Mouse (Mus musculus) hindbrain, embryonic 14.5 days (tissue): Measurements from ENCODE around the gene Olfr1152. TPM values are rescaled to one million over a fixed set of nuclear protein-coding genes. Genes with fewer than 3 reads are reported as not detected.

Experiments used
- ATAC-seq: fragments of 200-750 bp; cut with Nextera tagmentation; 2 replicates; pipeline ENCODE4 v1.8.0; 2017; ENCODE audit warnings: moderate number of reproducible peaks, mild to moderate bottlenecking, moderate TSS enrichment, moderate library complexity; ENCODE audit not compliant: low FRiP score
- DNase-seq: peaks from one replicate; pipeline ENCODE4 v3.0.0-alpha.2; 2015; ENCODE audit warnings: low spot score
- H3K27ac ChIP-seq: fragments of 300-500 bp; sonication (generic); 2 replicates; pipeline ENCODE4 v1.5.1; 2014; ENCODE audit warnings: mild to moderate bottlenecking, moderate library complexity
- H3K27me3 ChIP-seq: fragments of 300-500 bp; sonication (generic); 2 replicates; pipeline ENCODE4 v1.6.1; 2014; ENCODE audit warnings: mild to moderate bottlenecking, low read length, mixed read lengths; ENCODE audit not compliant: control insufficient read depth, insufficient read depth
- H3K36me3 ChIP-seq: fragments of 300-500 bp; sonication (generic); replicated peaks from 2 replicates; pipeline ENCODE4 v1.6.1; 2014; ENCODE audit not compliant: control insufficient read depth, insufficient read depth
- H3K4me1 ChIP-seq: fragments of 300-500 bp; sonication (generic); replicated peaks from 2 replicates; pipeline ENCODE4 v1.6.1; 2014; ENCODE audit warnings: antibody characterized with exemption, low read length, mixed read lengths; ENCODE audit not compliant: control insufficient read depth, insufficient read depth
- H3K4me2 ChIP-seq: fragments of 300-500 bp; sonication (generic); replicated peaks from 2 replicates; pipeline ENCODE4 v1.6.1; 2014; ENCODE audit warnings: mild to moderate bottlenecking, moderate library complexity
- H3K4me3 ChIP-seq: fragments of 300-500 bp; sonication (generic); replicated peaks from 2 replicates; pipeline ENCODE4 v1.5.1; 2014; ENCODE audit warnings: mild to moderate bottlenecking, low read length
- H3K9ac ChIP-seq: fragments of 300-500 bp; sonication (generic); 2 replicates; pipeline ENCODE4 v1.6.1; 2014
- H3K9me3 ChIP-seq: fragments of 300-500 bp; sonication (generic); 2 replicates; pipeline ENCODE4 v1.6.1; 2016; ENCODE audit warnings: low read length; ENCODE audit not compliant: control insufficient read depth
- WGBS: fragments of 180-500 bp; shearing (Covaris S2); extraction: QIAGEN DNeasy Blood & Tissue Kit; methylation state at CpG from one replicate; pipeline ENCODE4 v1.1.7; 2014; 5-methylcytosine and 5-hydroxymethylcytosine counted together
- polyA plus RNA-seq: library from polyadenylated mRNA; unstranded; fragments of >200 nt; fragmentation: Nextera tagmentation; extraction: Ambion mirVana; gene quantifications from 2 replicates; pipeline ENCODE4 v1.2.1, GENCODE M21; 2014

Gene Olfr1152
- not detected in 2 replicates for polyA plus RNA-seq

GRCm38 (mm10) chr2:87866192-87866591 lies at the start of gene Olfr1152:
Olfr1152 (plus strand) TSS chr2:87866492.
- DNase-seq (no peak), ATAC-seq (no peak)
- no peak within 1 kb of the TSS for H3K27ac ChIP-seq
- no peaks in the 10 kb centered on the region for H3K27me3 ChIP-seq
- no peaks in the 10 kb centered on the region for H3K9me3 ChIP-seq
- no peak within 1 kb of the TSS for H3K4me3 ChIP-seq
- no peaks in the 10 kb centered on the region for H3K4me1 ChIP-seq
- no peaks in the 10 kb centered on the region for H3K36me3 ChIP-seq
- H3K4me2 ChIP-seq = no peak within 1 kb of the TSS
- H3K9ac ChIP-seq = no peak within 1 kb of the TSS

GRCm38 (mm10) chr2:87830233-87830632 lies 36.1 kb upstream of the Olfr1152 start, which contains the start of gene Olfr1148:
Olfr1148 (plus strand) TSS chr2:87830533.
- Histone ChIP-seq H3K9me3 (no peaks in the 10 kb centered on the region), H3K9ac (no peak within 1 kb of the TSS), H3K27me3 (no peaks in the 10 kb centered on the region), H3K4me1 (no peaks in the 10 kb centered on the region), H3K4me2 (no peak within 1 kb of the TSS), H3K27ac (no peak within 1 kb of the TSS), H3K36me3 (no peaks in the 10 kb centered on the region), H3K4me3 (no peak within 1 kb of the TSS)
- DNase-seq (no peak), ATAC-seq (no peak)
- 92% methylated on average over 1 of the region's 1 CpGs for WGBS

DNA sequence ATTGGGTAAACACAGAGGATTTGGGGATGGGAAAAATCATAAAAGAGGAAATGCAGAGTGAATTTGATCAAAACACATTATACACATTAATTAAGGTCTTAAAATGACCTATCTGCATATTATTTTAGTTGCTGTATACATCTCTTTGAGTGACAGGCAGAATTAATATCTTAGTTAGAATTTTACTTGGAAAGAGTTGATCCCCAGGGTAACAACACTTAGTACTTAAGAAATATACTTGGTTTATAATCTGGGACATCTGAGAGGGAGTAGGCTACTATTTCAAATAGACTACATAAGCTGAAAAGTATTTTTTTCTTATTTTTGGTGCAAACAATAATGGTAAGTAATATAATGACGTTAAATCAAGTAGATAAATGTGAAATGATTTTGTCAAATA lies 22.6 kb upstream of the Olfr1152 start, which contains the start of gene Olfr1150-ps1:
Olfr1150-ps1 (plus strand) TSS at position 301 of the 400 bp plus-strand sequence.
- ATAC-seq = no peak
- 82% methylated on average over 1 of the region's 1 CpGs for WGBS
- Histone ChIP-seq H3K27ac (no peak within 1 kb of the TSS), H3K36me3 (no peaks in the 10 kb centered on the region), H3K4me2 (no peak within 1 kb of the TSS), H3K27me3 (no peaks in the 10 kb centered on the region), H3K4me3 (no peak within 1 kb of the TSS), H3K9ac (no peak within 1 kb of the TSS), H3K9me3 (no peaks in the 10 kb centered on the region), H3K4me1 (no peaks in the 10 kb centered on the region)
- DNase-seq = no peak

DNA sequence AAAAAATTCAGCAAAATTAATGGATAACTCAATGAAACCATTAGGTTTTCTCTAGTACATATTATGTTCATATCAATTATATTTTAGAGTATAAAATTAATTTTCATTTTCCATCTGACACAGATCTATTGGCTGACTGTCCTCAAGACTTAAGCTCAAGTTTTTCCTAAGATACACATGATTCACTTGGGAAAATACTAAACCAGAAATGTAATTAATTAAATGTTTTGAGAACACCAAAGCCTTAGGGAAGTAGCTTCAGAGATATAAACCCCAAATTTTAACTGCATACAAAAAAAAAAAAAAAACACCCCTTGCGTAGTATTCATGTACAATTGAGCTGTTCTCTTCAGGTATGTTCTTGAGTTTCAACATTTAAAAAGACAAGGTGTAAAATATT lies 10.7 kb upstream of the Olfr1152 start, which contains the start of gene Olfr1151:
Olfr1151 (plus strand) TSS at position 301 of the 400 bp plus-strand sequence.
- WGBS = 81% methylated on average over 1 of the region's 1 CpGs

DNA sequence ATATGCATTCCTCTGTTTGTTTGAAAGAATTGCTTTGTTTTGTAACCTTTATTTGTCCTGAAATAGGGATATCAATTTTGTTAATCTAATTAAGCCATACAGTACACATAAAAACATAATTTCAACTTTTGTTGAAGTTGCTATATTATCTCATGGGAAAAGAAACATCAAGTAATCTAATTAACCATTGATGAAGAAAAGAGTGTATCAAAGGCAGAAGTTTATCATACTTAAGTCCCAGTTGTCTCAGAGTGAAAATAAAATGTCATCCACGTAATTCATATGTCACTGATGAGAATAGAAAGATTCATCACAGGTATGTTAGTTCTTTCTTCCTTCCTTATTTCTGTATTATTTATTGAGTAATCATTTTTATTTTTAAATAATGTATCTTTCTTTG lies 28.4 kb downstream of the Olfr1152 start, which contains the start of gene Olfr1153:
Olfr1153 (plus strand) TSS at position 301 of the 400 bp plus-strand sequence.
- Histone ChIP-seq H3K4me2 (no peak within 1 kb of the TSS), H3K9ac (no peak within 1 kb of the TSS), H3K4me3 (no peak within 1 kb of the TSS), H3K27me3 (no peaks in the 10 kb centered on the region), H3K9me3 (no peaks in the 10 kb centered on the region), H3K27ac (no peak within 1 kb of the TSS), H3K4me1 (no peaks in the 10 kb centered on the region), H3K36me3 (no peaks in the 10 kb centered on the region)
- ATAC-seq (no peak), DNase-seq (no peak)
- WGBS = 73% methylated on average over 1 of the region's 1 CpGs

More for the DNA sequence above, 10.7 kb upstream of the Olfr1152 start, which contains the start of gene Olfr1151:
- no peak within 1 kb of the TSS for H3K9ac ChIP-seq
- H3K27me3 ChIP-seq = no peaks in the 10 kb centered on the region
- H3K9me3 ChIP-seq = no peaks in the 10 kb centered on the region
- H3K4me2 ChIP-seq = no peak within 1 kb of the TSS
- H3K4me1 ChIP-seq = no peaks in the 10 kb centered on the region
- no peak for DNase-seq
- no peak for ATAC-seq
- H3K36me3 ChIP-seq = no peaks in the 10 kb centered on the region
- H3K4me3 ChIP-seq = no peak within 1 kb of the TSS
- no peak within 1 kb of the TSS for H3K27ac ChIP-seq

- no peaks in the 10 kb centered on the region for H3K4me1 ChIP-seq
- DNase-seq = no peak
Observed at GRCm38 (mm10) chr2:87905066-87905465, 38.8 kb downstream of the Olfr1152 start, which contains the start of gene Olfr1154. Olfr1154 (minus strand) TSS chr2:87905166.

More at GRCm38 (mm10) chr2:87905066-87905465, 38.8 kb downstream of the Olfr1152 start, which contains the start of gene Olfr1154:
- Histone ChIP-seq H3K27me3 (no peaks in the 10 kb centered on the region), H3K9ac (no peak within 1 kb of the TSS), H3K27ac (no peak within 1 kb of the TSS), H3K36me3 (no peaks in the 10 kb centered on the region), H3K4me2 (no peak within 1 kb of the TSS), H3K4me3 (no peak within 1 kb of the TSS), H3K9me3 (no peaks in the 10 kb centered on the region)
- 96% methylated on average over 1 of the region's 1 CpGs for WGBS
- ATAC-seq = no peak

Other genes with a start within 250 kb of the Olfr1152 start
- gene Olfr1131, start 239.4 kb upstream of the Olfr1152 start, polyA plus RNA-seq = not detected in 2 replicates
- not detected in 2 replicates for gene Olfr1132, start 229.0 kb upstream of the Olfr1152 start, polyA plus RNA-seq
- gene Olfr1133, start 219.1 kb upstream of the Olfr1152 start, polyA plus RNA-seq = not detected in 2 replicates
- not detected in 2 replicates for gene Olfr1134, start 208.0 kb upstream of the Olfr1152 start, polyA plus RNA-seq
- not detected in 2 replicates for gene Olfr1135, start 192.8 kb upstream of the Olfr1152 start, polyA plus RNA-seq
- not detected in 2 replicates for gene Olfr1136, start 172.5 kb upstream of the Olfr1152 start, polyA plus RNA-seq
- not detected in 2 replicates for gene Olfr1137, start 153.3 kb upstream of the Olfr1152 start, polyA plus RNA-seq
- gene Olfr1138, start 126.5 kb upstream of the Olfr1152 start, polyA plus RNA-seq = not detected in 2 replicates
- not detected in 2 replicates for gene Olfr1140, start 122.7 kb upstream of the Olfr1152 start, polyA plus RNA-seq
- not detected in 2 replicates for gene Olfr1141, start 112.5 kb upstream of the Olfr1152 start, polyA plus RNA-seq
- gene Olfr152, start 87.0 kb upstream of the Olfr1152 start, polyA plus RNA-seq = not detected in 2 replicates
- gene Olfr1143, start 65.9 kb upstream of the Olfr1152 start, polyA plus RNA-seq = not detected in 2 replicates
- gene Olfr1145, start 56.7 kb upstream of the Olfr1152 start, polyA plus RNA-seq = not detected in 2 replicates
- gene Olfr1148, start 36.0 kb upstream of the Olfr1152 start, polyA plus RNA-seq = not detected in 2 replicates
- gene Olfr1150-ps1, start 22.5 kb upstream of the Olfr1152 start, polyA plus RNA-seq = not detected in 2 replicates
- gene Olfr1151, start 10.6 kb upstream of the Olfr1152 start, polyA plus RNA-seq = not detected in 2 replicates
- gene Olfr1153, start 28.5 kb downstream of the Olfr1152 start, polyA plus RNA-seq = not detected in 2 replicates
- gene Olfr1154, start 38.7 kb downstream of the Olfr1152 start, polyA plus RNA-seq = not detected in 2 replicates
- gene Olfr1155, start 78.6 kb downstream of the Olfr1152 start, polyA plus RNA-seq = not detected in 2 replicates
- gene Olfr1156, start 86.6 kb downstream of the Olfr1152 start, polyA plus RNA-seq = not detected in 2 replicates
- not detected in 2 replicates for gene Olfr1157, start 101.8 kb downstream of the Olfr1152 start, polyA plus RNA-seq
- not detected in 2 replicates for gene Olfr74, start 108.2 kb downstream of the Olfr1152 start, polyA plus RNA-seq
- not detected in 2 replicates for gene Olfr1158, start 123.6 kb downstream of the Olfr1152 start, polyA plus RNA-seq
- gene Olfr1160, start 141.8 kb downstream of the Olfr1152 start, polyA plus RNA-seq = not detected in 2 replicates
- gene Olfr1161, start 156.3 kb downstream of the Olfr1152 start, polyA plus RNA-seq = not detected in 2 replicates
- gene Olfr73, start 171.2 kb downstream of the Olfr1152 start, polyA plus RNA-seq = not detected in 2 replicates
- not detected in 2 replicates for gene Olfr1162, start 184.6 kb downstream of the Olfr1152 start, polyA plus RNA-seq
- not detected in 2 replicates for gene Olfr1163, start 205.3 kb downstream of the Olfr1152 start, polyA plus RNA-seq
- not detected in 2 replicates for gene Olfr1164, start 227.5 kb downstream of the Olfr1152 start, polyA plus RNA-seq